ENCODE assay signal across 26 mouse cellular contexts in genomic region chr5:121968999-121969398, GRCm38 (mm10).
DNase-seq lines count a peak whose midpoint lies in the region; ATAC-seq and TF ChIP-seq lines count a peak whose summit lies in the region.
"Had no signal": no experiment of that assay in that cellular context is flagged by ENCODE, and none has a peak within 500 bp of the region (broad histone marks: within the 10 kb centered on the region; RNA-seq: fewer than 3 reads in every experiment).

No protein-coding gene starts in this region.

- no peaks in the 10 kb centered on the region for H3K36me3 ChIP-seq in forebrain, embryonic 15.5 days
- no peaks in the 10 kb centered on the region for H3K36me3 ChIP-seq in forebrain, embryonic 11.5 days (ENCODE audit: control insufficient read depth, insufficient read depth, low read length)
- no peaks in the 10 kb centered on the region for H3K36me3 ChIP-seq in midbrain, embryonic 14.5 days (ENCODE audit: control insufficient read depth, insufficient read depth, low read length)
- H3K36me3 ChIP-seq in midbrain, embryonic 10.5 days, result peaks cover 5% of the 10 kb centered on the region
- no peaks in the 10 kb centered on the region for H3K36me3 ChIP-seq in forebrain, postnatal 0 days (ENCODE audit: insufficient read depth)
- no peaks in the 10 kb centered on the region for H3K36me3 ChIP-seq in neural tube, embryonic 15.5 days
- H3K36me3 ChIP-seq: embryonic facial prominence, embryonic 13.5 days; intestine, embryonic 15.5 days; liver, embryonic 13.5 days; lung, embryonic 15.5 days; neural tube, embryonic 12.5 days had no signal

- ATAC-seq in forebrain, embryonic 15.5 days (replicated peaks), result peak; percentile 37; the same call in 1 of the 2 replicates
- ATAC-seq in forebrain, embryonic 11.5 days (replicated peaks; ENCODE audit: low FRiP score), result no peak
- ATAC-seq in midbrain, embryonic 14.5 days (ENCODE audit: low FRiP score, low TSS enrichment), result no peak
- ATAC-seq in forebrain, postnatal 0 days, result peak; percentile 23; the same call in 1 of the 2 replicates
- no peak for ATAC-seq in neural tube, embryonic 15.5 days (ENCODE audit: low FRiP score)
- ATAC-seq: CD4-positive, CD25-positive, alpha-beta regulatory T cell, adult 4 months; intestine, embryonic 15.5 days had no signal

- no peak for TF ChIP-seq CTCF in forebrain, postnatal 0 days (IDR thresholded peaks at IDR 0.05; ENCODE audit: low read depth)

- H3K4me3 ChIP-seq in forebrain, embryonic 15.5 days, result no peak overlapping the region
- H3K4me3 ChIP-seq in forebrain, embryonic 11.5 days (ENCODE audit: low read depth, low read length), result no peak overlapping the region
- no peak overlapping the region for H3K4me3 ChIP-seq in midbrain, embryonic 14.5 days (replicated peaks; ENCODE audit: low read depth, low read length)
- H3K4me3 ChIP-seq in midbrain, embryonic 10.5 days, result no peak overlapping the region
- H3K4me3 ChIP-seq in forebrain, postnatal 0 days (ENCODE audit: low read depth, low read length), result no peak overlapping the region
- H3K4me3 ChIP-seq in neural tube, embryonic 15.5 days (replicated peaks), result no peak overlapping the region
- H3K4me3 ChIP-seq: embryonic facial prominence, embryonic 13.5 days; erythroblast, embryonic 14.5 days; gastrocnemius, adult 2 months; heart, embryonic 10.5 days; intestine, embryonic 15.5 days; liver, embryonic 13.5 days; lung, embryonic 15.5 days; megakaryocyte, embryonic 14.5 days; neural tube, embryonic 12.5 days had no signal

- no peak for DNase-seq in forebrain, embryonic 11.5 days (ENCODE audit: low spot score)
- DNase-seq in midbrain, embryonic 14.5 days, result peak; percentile 71
- DNase-seq in midbrain, embryonic 10.5 days (ENCODE audit: low spot score), result no peak
- peak; percentile 58 for DNase-seq in forebrain, postnatal 0 days
- no peak for DNase-seq in heart, adult 9 months (ENCODE audit: low spot score in 2 of 2)
- DNase-seq: adrenal gland, postnatal 14 days; cerebellum, adult 8-10 months; cerebellum, postnatal 36 days; embryo, embryonic 11 days; gastrocnemius, adult 2 months; heart, postnatal 4 days; kidney, postnatal 25 days; liver, embryonic 13.5 days; lung, postnatal 36 days; thymus, adult 2 months had no signal

- no peaks in the 10 kb centered on the region for H3K27me3 ChIP-seq in forebrain, embryonic 15.5 days
- H3K27me3 ChIP-seq in forebrain, embryonic 11.5 days (ENCODE audit: control insufficient read depth, insufficient read depth, low read length), result no peaks in the 10 kb centered on the region
- H3K27me3 ChIP-seq in midbrain, embryonic 14.5 days (ENCODE audit: control insufficient read depth, insufficient read depth, low read length), result no peaks in the 10 kb centered on the region
- no peaks in the 10 kb centered on the region for H3K27me3 ChIP-seq in midbrain, embryonic 10.5 days (ENCODE audit: low read depth, poor library complexity, severe bottlenecking)
- no peaks in the 10 kb centered on the region for H3K27me3 ChIP-seq in forebrain, postnatal 0 days (ENCODE audit: insufficient read depth, low read length)
- no peaks in the 10 kb centered on the region for H3K27me3 ChIP-seq in neural tube, embryonic 15.5 days (replicated peaks)
- H3K27me3 ChIP-seq: intestine, embryonic 15.5 days; neural tube, embryonic 12.5 days had no signal

- H3K4me1 ChIP-seq in forebrain, embryonic 15.5 days, result peaks cover 64% of the 10 kb centered on the region
- peaks cover 13% of the 10 kb centered on the region; the same call in 1 of the 2 replicates for H3K4me1 ChIP-seq in forebrain, embryonic 11.5 days (replicated peaks; ENCODE audit: control insufficient read depth, insufficient read depth, low read length)
- peaks cover 53% of the 10 kb centered on the region for H3K4me1 ChIP-seq in midbrain, embryonic 14.5 days (ENCODE audit: control insufficient read depth, insufficient read depth, low read length)
- peaks cover 58% of the 10 kb centered on the region for H3K4me1 ChIP-seq in midbrain, embryonic 10.5 days
- peaks cover 11% of the 10 kb centered on the region; the same call in 1 of the 2 replicates for H3K4me1 ChIP-seq in forebrain, postnatal 0 days (ENCODE audit: insufficient read depth)
- H3K4me1 ChIP-seq in neural tube, embryonic 15.5 days, result peaks cover 69% of the 10 kb centered on the region
- H3K4me1 ChIP-seq: megakaryocyte, embryonic 14.5 days had no signal

- H3K4me2 ChIP-seq in forebrain, embryonic 15.5 days (replicated peaks), result 0 out of 2 replicates have a peak overlapping the region, but pooled peaks have one; percentile 4
- H3K4me2 ChIP-seq in forebrain, embryonic 11.5 days (ENCODE audit: low read depth, low read length, severe bottlenecking), result no peak overlapping the region
- H3K4me2 ChIP-seq in midbrain, embryonic 14.5 days (ENCODE audit: low read length), result no peak overlapping the region
- H3K4me2 ChIP-seq in forebrain, postnatal 0 days (ENCODE audit: low read depth), result no peak overlapping the region
- H3K4me2 ChIP-seq in neural tube, embryonic 15.5 days, result peak overlapping the region; percentile 17; the same call in 1 of the 2 replicates
- H3K4me2 ChIP-seq: embryonic facial prominence, embryonic 13.5 days; intestine, embryonic 15.5 days; liver, embryonic 13.5 days; lung, embryonic 15.5 days had no signal

- peak overlapping the region; percentile 84 for H3K27ac ChIP-seq in forebrain, embryonic 15.5 days (replicated peaks)
- no peak overlapping the region for H3K27ac ChIP-seq in forebrain, embryonic 11.5 days (ENCODE audit: low read depth, low read length)
- H3K27ac ChIP-seq in midbrain, embryonic 14.5 days (replicated peaks; ENCODE audit: low read depth, low read length), result no peak overlapping the region
- H3K27ac ChIP-seq in midbrain, embryonic 10.5 days (replicated peaks), result no peak overlapping the region
- H3K27ac ChIP-seq in forebrain, postnatal 0 days (ENCODE audit: low read depth, low read length), result peak overlapping the region; percentile 79
- no peak overlapping the region for H3K27ac ChIP-seq in neural tube, embryonic 15.5 days (replicated peaks)
- H3K27ac ChIP-seq: embryonic facial prominence, embryonic 13.5 days; gastrocnemius, adult 2 months; intestine, embryonic 15.5 days; liver, embryonic 13.5 days; lung, embryonic 15.5 days; neural tube, embryonic 12.5 days; stomach, postnatal 0 days had no signal

- no peaks in the 10 kb centered on the region for H3K9me3 ChIP-seq in forebrain, embryonic 15.5 days
- H3K9me3 ChIP-seq in forebrain, embryonic 11.5 days (ENCODE audit: control insufficient read depth, low read length), result no peaks in the 10 kb centered on the region
- H3K9me3 ChIP-seq in midbrain, embryonic 14.5 days (ENCODE audit: control insufficient read depth, low read length), result no peaks in the 10 kb centered on the region
- peaks cover 6% of the 10 kb centered on the region; the same call in 1 of the 2 replicates for H3K9me3 ChIP-seq in midbrain, embryonic 10.5 days (replicated peaks)
- H3K9me3 ChIP-seq in forebrain, postnatal 0 days (ENCODE audit: low read length), result no peaks in the 10 kb centered on the region
- H3K9me3 ChIP-seq in neural tube, embryonic 15.5 days (replicated peaks), result no peaks in the 10 kb centered on the region
- H3K9me3 ChIP-seq: embryonic facial prominence, embryonic 13.5 days; heart, embryonic 10.5 days; intestine, embryonic 15.5 days; liver, embryonic 13.5 days; lung, embryonic 15.5 days; megakaryocyte, embryonic 14.5 days; neural tube, embryonic 12.5 days had no signal

- WGBS in forebrain, embryonic 15.5 days, result 31% methylated on average over 15 of the region's 15 CpGs
- 86% methylated on average over 15 of the region's 15 CpGs for WGBS in forebrain, embryonic 11.5 days
- WGBS in midbrain, embryonic 14.5 days, result 47% methylated on average over 15 of the region's 15 CpGs
- 95% methylated on average over 15 of the region's 15 CpGs for WGBS in midbrain, embryonic 10.5 days
- 25% methylated on average over 15 of the region's 15 CpGs for WGBS in forebrain, postnatal 0 days
- 29% methylated on average over 15 of the region's 15 CpGs for WGBS in neural tube, embryonic 15.5 days

- no peak overlapping the region for H3K9ac ChIP-seq in forebrain, embryonic 15.5 days (replicated peaks)
- H3K9ac ChIP-seq in forebrain, embryonic 11.5 days (ENCODE audit: low read length), result no peak overlapping the region
- no peak overlapping the region for H3K9ac ChIP-seq in midbrain, embryonic 14.5 days (replicated peaks; ENCODE audit: low read length)
- H3K9ac ChIP-seq in forebrain, postnatal 0 days, result no peak overlapping the region
- H3K9ac ChIP-seq in neural tube, embryonic 15.5 days (replicated peaks), result no peak overlapping the region
- H3K9ac ChIP-seq: embryonic facial prominence, embryonic 13.5 days; intestine, embryonic 15.5 days; liver, embryonic 13.5 days; lung, embryonic 15.5 days; neural tube, embryonic 12.5 days had no signal

Comparison
In these comparisons a context has a peak if more than half of its experiments do, and no peak if none do; other contexts are left out.
1. ATAC-seq: peak in forebrain, embryonic 15.5 days (single experiment) and forebrain, postnatal 0 days (single experiment); none in forebrain, embryonic 11.5 days (single experiment), midbrain, embryonic 14.5 days (single experiment) and neural tube, embryonic 15.5 days (single experiment).
2. H3K27ac ChIP-seq: peak in forebrain, embryonic 15.5 days (single experiment) and forebrain, postnatal 0 days (single experiment); none in forebrain, embryonic 11.5 days (single experiment), midbrain, embryonic 14.5 days (single experiment), midbrain, embryonic 10.5 days (single experiment) and neural tube, embryonic 15.5 days (single experiment).
3. H3K4me2 ChIP-seq: peak in forebrain, embryonic 15.5 days (single experiment) and neural tube, embryonic 15.5 days (single experiment); none in forebrain, embryonic 11.5 days (single experiment), midbrain, embryonic 14.5 days (single experiment) and forebrain, postnatal 0 days (single experiment).
4. DNase-seq: peak in midbrain, embryonic 14.5 days (single experiment) and forebrain, postnatal 0 days (single experiment); none in forebrain, embryonic 11.5 days (single experiment), midbrain, embryonic 10.5 days (single experiment) and heart, adult 9 months (0 of 2).